Mouse (Mus musculus): Measurements from ENCODE around the gene Itprip.

DNA sequence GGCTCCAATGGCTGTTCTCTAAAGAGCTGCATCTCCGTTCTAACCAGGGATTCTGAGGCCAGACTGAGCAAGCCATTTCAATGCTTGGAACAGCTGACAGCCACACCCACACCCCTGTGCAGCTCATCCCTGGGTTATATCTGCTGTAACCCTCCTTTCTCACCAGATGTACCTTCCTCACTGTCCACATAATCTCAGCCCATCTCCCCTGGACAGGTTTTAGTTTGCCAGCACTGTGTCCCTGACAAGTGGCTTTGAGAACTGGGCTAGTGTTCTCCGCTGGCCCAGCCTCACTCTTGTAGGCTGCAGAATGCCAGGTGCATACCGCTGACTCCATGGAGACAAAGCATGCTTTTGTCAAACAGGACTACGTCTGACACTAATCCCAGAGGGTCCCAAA is 1.7 kb downstream of the Itprip start:
- TF ChIP-seq CTCF (IDR thresholded peaks at IDR 0.05; ENCODE audit: low read depth, low read length) (no peak), GATA1 (IDR thresholded peaks at IDR 0.05; ENCODE audit: borderline replicate concordance, low read length) (no peak), TAL1 (conservative IDR thresholded peaks at IDR 0.05; ENCODE audit: low read depth, low read length) (no peak)
